Mouse (Mus musculus): ENCODE data around the gene Taf3.

DNA sequence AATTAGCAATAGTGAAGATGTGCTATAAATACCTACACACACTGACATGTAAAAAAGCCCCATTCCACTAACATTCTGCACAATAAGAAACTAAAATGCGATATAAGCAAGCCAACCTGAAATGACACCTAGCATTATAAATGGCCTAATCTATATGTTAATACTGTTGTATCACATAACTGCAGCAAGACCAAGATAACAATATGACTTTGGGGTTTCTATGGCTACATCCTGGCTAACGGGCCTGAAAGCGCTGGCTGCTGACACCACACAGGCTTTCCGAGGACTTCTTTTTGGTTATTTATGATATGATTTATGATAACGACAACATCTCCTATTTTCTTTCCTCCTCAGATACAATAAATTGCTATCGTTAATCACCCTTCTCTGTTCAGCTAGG, 90.4 kb downstream of the Taf3 start:
- TF ChIP-seq POLR2A (IDR thresholded peaks at IDR 0.05; ENCODE audit: borderline replicate concordance, insufficient read depth, low read length), result no peak
- no peak for TF ChIP-seq CTCF (IDR thresholded peaks at IDR 0.05; ENCODE audit: borderline replicate concordance, insufficient read depth, low read depth, low read length)

All from cerebellum, adult 2 months (tissue).